Mouse (Mus musculus) myocyte (in vitro differentiated cells): ENCODE results near the gene Ophn1. TPM values are rescaled to one million over a fixed set of nuclear protein-coding genes. Genes with fewer than 3 reads are reported as not detected.

Source experiments
- H3K27me3 ChIP-seq: one replicate; pipeline ENCODE4 v1.6.1; 2011; ENCODE audit not compliant: control insufficient read depth, insufficient read depth, insufficient read length
- H3K36me3 ChIP-seq: one replicate; pipeline ENCODE4 v1.6.1; 2011; ENCODE audit not compliant: control insufficient read depth, insufficient read depth
- H3K4me2 ChIP-seq: one replicate; pipeline ENCODE4 v1.6.1; 2011; ENCODE audit warnings: low read depth, control low read depth
- H3K4me3 ChIP-seq: one replicate; pipeline ENCODE4 v1.5.1; 2011; ENCODE audit warnings: mild to moderate bottlenecking, control low read depth, moderate library complexity
- H3K79me2 ChIP-seq: one replicate; pipeline ENCODE4 v1.6.1; 2011; ENCODE audit not compliant: control insufficient read depth, insufficient read depth
- H3ac ChIP-seq: one replicate; pipeline ENCODE4 v1.6.1; 2011; ENCODE audit not compliant: control insufficient read depth, insufficient read length
- CEBPB ChIP-seq: IDR thresholded peaks from 2 replicates; pipeline ENCODE4 v1.6.1; 2011; ENCODE audit warnings: mild to moderate bottlenecking, moderate library complexity; ENCODE audit not compliant: poor library complexity, insufficient read depth, severe bottlenecking
- E2F4 ChIP-seq: IDR thresholded peaks from one replicate; pipeline ENCODE4 v1.6.1; 2011; ENCODE audit warnings: mild to moderate bottlenecking, control low read depth, moderate library complexity; ENCODE audit not compliant: insufficient read depth
- MAX ChIP-seq: IDR thresholded peaks from one replicate; pipeline ENCODE4 v1.6.1; 2011; ENCODE audit warnings: low read depth, mild to moderate bottlenecking, control low read depth
- MYOD1 ChIP-seq, 3 experiments: IDR thresholded peaks; one replicate each; pipeline ENCODE4 v1.6.1; 2011; ENCODE audit warnings: control low read depth in 2 of 3, low read depth in 2 of 3, mild to moderate bottlenecking in 2 of 3, moderate library complexity in 1 of 3; ENCODE audit not compliant: insufficient read length in 2 of 3, control insufficient read depth in 1 of 3
- MYOG ChIP-seq, 3 experiments: IDR thresholded peaks; one replicate each; pipeline ENCODE4 v1.6.1; 2011; ENCODE audit warnings: control low read depth in 2 of 3, low read depth in 2 of 3, mild to moderate bottlenecking in 2 of 3; ENCODE audit not compliant: insufficient read length in 2 of 3, control insufficient read depth in 1 of 3, insufficient read depth in 1 of 3
- POLR2A ChIP-seq: IDR thresholded peaks from one replicate; pipeline ENCODE4 v1.6.1; 2011; ENCODE audit warnings: low read depth, mild to moderate bottlenecking, control low read depth, moderate library complexity; ENCODE audit not compliant: insufficient read length
- POLR2AphosphoS2 ChIP-seq: IDR thresholded peaks from one replicate; pipeline ENCODE4 v1.6.1; 2011; ENCODE audit warnings: low read depth, control low read depth; ENCODE audit not compliant: insufficient read length
- REST ChIP-seq: IDR thresholded peaks from one replicate; pipeline ENCODE4 v1.6.1; 2011; ENCODE audit warnings: mild to moderate bottlenecking, control low read depth, moderate library complexity; ENCODE audit not compliant: insufficient read depth, insufficient read length
- SRF ChIP-seq: IDR thresholded peaks from one replicate; pipeline ENCODE4 v1.6.1; 2011; ENCODE audit warnings: low read depth; ENCODE audit not compliant: control insufficient read depth, insufficient read length
- TCF12 ChIP-seq: IDR thresholded peaks from one replicate; pipeline ENCODE4 v1.6.1; 2011; ENCODE audit warnings: mild to moderate bottlenecking, control low read depth; ENCODE audit not compliant: poor library complexity, insufficient read depth, severe bottlenecking
- TCF3 ChIP-seq: IDR thresholded peaks from one replicate; pipeline ENCODE4 v1.6.1; 2011; ENCODE audit warnings: low read depth, control low read depth; ENCODE audit not compliant: insufficient read length
- USF1 ChIP-seq: IDR thresholded peaks from one replicate; pipeline ENCODE4 v1.6.1; 2011; ENCODE audit warnings: low read depth, mild to moderate bottlenecking, control low read depth, moderate library complexity
- polyA plus RNA-seq: library from polyadenylated mRNA; unstranded; fragments of >200 nt; fragmentation: generic; extraction: Trizol; gene quantifications from one replicate; pipeline ENCODE4 v1.2.1, GENCODE M21; 2012; ENCODE audit warnings: missing spikeins

Ophn1 gene
- polyA plus RNA-seq, 1 experiment: 3.6 TPM

DNA sequence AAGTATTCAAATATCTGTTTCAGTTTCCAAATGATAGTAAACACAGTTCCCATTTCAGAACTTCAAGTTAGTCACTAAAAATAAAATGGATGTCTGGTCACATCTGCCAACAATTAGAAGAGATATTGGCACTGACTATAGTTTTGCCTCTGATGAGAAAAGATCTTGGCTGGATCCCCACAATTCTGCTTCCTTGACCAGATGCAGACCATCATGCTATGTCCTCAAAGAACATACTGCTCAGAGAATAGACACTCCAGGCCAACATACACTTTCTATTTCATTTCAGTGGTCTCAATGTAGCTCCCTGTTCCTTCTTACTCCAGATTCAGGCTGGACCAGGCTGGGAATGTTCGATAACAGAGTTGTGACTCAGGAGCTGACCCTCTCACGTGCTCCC, 375.5 kb downstream of the Ophn1 start:
- no peak overlapping the region for H3K4me3 ChIP-seq
- H3K79me2 ChIP-seq: no peaks in the 10 kb centered on the region
- no peaks in the 10 kb centered on the region for H3K27me3 ChIP-seq
- no peak overlapping the region for H3K4me2 ChIP-seq
- no peak overlapping the region for H3ac ChIP-seq
- TF ChIP-seq MAX (no peak), E2F4 (no peak), TCF3 (no peak), POLR2AphosphoS2 (no peak), SRF (no peak), TCF12 (no peak), MYOG (IDR thresholded peaks at IDR 0.05; ENCODE audit: control insufficient read depth in 1 of 3, insufficient read depth in 1 of 3, insufficient read length in 2 of 3, low read depth in 2 of 3) (no peak), REST (no peak), MYOD1 (IDR thresholded peaks at IDR 0.05; ENCODE audit: control insufficient read depth in 1 of 3, insufficient read length in 2 of 3, low read depth in 2 of 3) (no peak), POLR2A (no peak), USF1 (no peak), CEBPB (no peak)
- H3K36me3 ChIP-seq: no peaks in the 10 kb centered on the region

DNA sequence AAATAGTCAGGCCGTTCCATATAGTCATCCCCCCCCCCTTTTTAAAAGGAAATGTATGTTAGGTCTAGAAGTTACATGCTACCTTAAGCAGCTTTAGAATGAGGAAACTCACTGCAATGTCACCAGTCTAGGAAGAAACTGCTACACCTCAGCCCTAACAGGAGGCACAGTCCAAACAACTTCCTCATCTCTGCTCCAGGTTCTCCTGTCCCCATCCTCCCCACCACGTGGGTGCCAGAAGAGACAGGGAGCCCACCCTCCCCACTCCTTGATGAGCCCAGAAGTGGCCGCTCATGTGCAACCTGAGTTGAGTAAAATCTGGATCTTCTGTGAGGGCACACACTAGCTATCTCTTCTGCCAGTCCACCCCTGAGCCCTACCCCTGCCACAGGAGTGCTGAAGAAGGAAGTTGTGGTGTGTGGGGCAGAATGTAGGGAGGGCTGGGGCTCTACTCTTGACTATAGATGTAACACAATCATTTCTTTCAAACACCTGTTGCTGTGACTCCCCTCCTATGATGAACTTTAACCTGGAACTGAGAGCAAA, 376.4 kb downstream of the Ophn1 start:
- TF ChIP-seq CEBPB (no peak), E2F4 (no peak), MYOD1 (IDR thresholded peaks at IDR 0.05; ENCODE audit: control insufficient read depth in 1 of 3, insufficient read length in 2 of 3, low read depth in 2 of 3) (no peak), TCF12 (no peak)
- H3K79me2 ChIP-seq: no peaks in the 10 kb centered on the region
- H3K4me2 ChIP-seq: no peak overlapping the region
- H3K27me3 ChIP-seq: no peaks in the 10 kb centered on the region
- no peak overlapping the region for H3ac ChIP-seq
- H3K4me3 ChIP-seq: no peak overlapping the region
- no peaks in the 10 kb centered on the region for H3K36me3 ChIP-seq

Other genes with a start within 250 kb of the Ophn1 start
- 9.1 TPM for gene Yipf6, start 45.3 kb upstream of the Ophn1 start, polyA plus RNA-seq
- 0.06 TPM for gene Stard8, start 112.2 kb upstream of the Ophn1 start, polyA plus RNA-seq
- 17.6 TPM for gene Efnb1, start 245.1 kb upstream of the Ophn1 start, polyA plus RNA-seq